Mouse (Mus musculus): ENCODE measurements around the gene Mvb12b.

GRCm38 (mm10) chr2:33841980-33842379 is 45.8 kb downstream of the Mvb12b start:
- TF ChIP-seq CTCF (IDR thresholded peaks at IDR 0.05; ENCODE audit: low read depth, low read length) (no peak), GATA1 (IDR thresholded peaks at IDR 0.05; ENCODE audit: borderline replicate concordance, low read length) (no peak), GATA2 (IDR thresholded peaks at IDR 0.05; ENCODE audit: borderline replicate concordance, low read depth, low read length) (no peak), TAL1 (conservative IDR thresholded peaks at IDR 0.05; ENCODE audit: low read depth, low read length) (no peak)
